In genomic region chr5:112242361-112242778, GRCm38 (mm10) we compare ENCODE assay signal across 9 mouse cellular contexts. TPM values are rescaled to one million over a fixed set of nuclear protein-coding genes. Genes with fewer than 3 reads are reported as not detected.
DNase-seq lines count a peak whose midpoint lies in the region; ATAC-seq lines count a peak whose summit lies in the region.
"Had no signal": no experiment of that assay in that cellular context is flagged by ENCODE, and none has a peak within 500 bp of the region (broad histone marks: within the 10 kb centered on the region; RNA-seq: fewer than 3 reads in every experiment).

No protein-coding gene starts in this region.

- DNase-seq in spleen, adult 12 weeks (ENCODE audit: low spot score), result peak; percentile 54
- DNase-seq in spleen, postnatal 14 days (ENCODE audit: low spot score in 2 of 2), result no peak
- peak; percentile 51 to 56 for DNase-seq in heart, postnatal 14 days
- peak; percentile 31 for DNase-seq in liver, embryonic 13.5 days
- DNase-seq in thymus, postnatal 14 days, result peak; percentile 35
- no peak for DNase-seq in left cerebral cortex, postnatal 14 days (ENCODE audit: low spot score in 2 of 2)
- DNase-seq in urinary bladder, adult 18-20 months (ENCODE audit: low spot score in 2 of 2), result no peak

- peak overlapping the region; percentile 2; the same call in 1 of the 2 replicates for H3K9ac ChIP-seq in liver, embryonic 13.5 days
- no peak overlapping the region for H3K9ac ChIP-seq in forebrain, embryonic 15.5 days (replicated peaks)
- H3K9ac ChIP-seq: midbrain, embryonic 12.5 days had no signal

- 15% methylated on average over 5 of the region's 5 CpGs for WGBS in liver, embryonic 13.5 days (ENCODE audit: insufficient replicate concordance)
- WGBS in forebrain, embryonic 15.5 days, result 52% methylated on average over 5 of the region's 5 CpGs

- H3K9me3 ChIP-seq in liver, embryonic 13.5 days (replicated peaks), result peaks cover 8% of the 10 kb centered on the region
- no peaks in the 10 kb centered on the region for H3K9me3 ChIP-seq in forebrain, embryonic 15.5 days
- H3K9me3 ChIP-seq: midbrain, embryonic 12.5 days had no signal

- no peaks in the 10 kb centered on the region for H3K36me3 ChIP-seq in liver, embryonic 13.5 days
- H3K36me3 ChIP-seq in forebrain, embryonic 15.5 days, result no peaks in the 10 kb centered on the region
- H3K36me3 ChIP-seq: midbrain, embryonic 12.5 days had no signal

- H3K27me3 ChIP-seq in liver, embryonic 13.5 days, result peaks cover 13% of the 10 kb centered on the region
- H3K27me3 ChIP-seq in forebrain, embryonic 15.5 days, result no peaks in the 10 kb centered on the region
- H3K27me3 ChIP-seq: midbrain, embryonic 12.5 days had no signal

- intact Hi-C loops in heart, postnatal 14 days (cut with DNase I), result loop anchor here (2.0 kb wide), 1 partner anchor 34 kb away; the partner anchor contains the start of gene Tpst2
- intact Hi-C loops in left cerebral cortex, postnatal 14 days (cut with DNase I), result loop anchor here (5.0 to 10.0 kb wide), 2 partner anchors 35 to 182 kb away; partner anchors contain the start of gene Tpst2

- no peak overlapping the region for H3K4me3 ChIP-seq in liver, embryonic 13.5 days (replicated peaks)
- no peak overlapping the region for H3K4me3 ChIP-seq in forebrain, embryonic 15.5 days
- H3K4me3 ChIP-seq: midbrain, embryonic 12.5 days had no signal

- peak overlapping the region; percentile 82 for H3K27ac ChIP-seq in liver, embryonic 13.5 days
- H3K27ac ChIP-seq in forebrain, embryonic 15.5 days (replicated peaks), result no peak overlapping the region
- H3K27ac ChIP-seq: midbrain, embryonic 12.5 days had no signal

- ATAC-seq in liver, embryonic 13.5 days (ENCODE audit: low read depth), result peak; percentile 49; the same call in 1 of the 2 replicates
- ATAC-seq in forebrain, embryonic 15.5 days (replicated peaks), result no peak

- peaks cover 55% of the 10 kb centered on the region for H3K4me1 ChIP-seq in liver, embryonic 13.5 days (replicated peaks)
- peaks cover 19% of the 10 kb centered on the region for H3K4me1 ChIP-seq in forebrain, embryonic 15.5 days

- H3K4me2 ChIP-seq in liver, embryonic 13.5 days, result no peak overlapping the region
- H3K4me2 ChIP-seq in forebrain, embryonic 15.5 days (replicated peaks), result no peak overlapping the region
- H3K4me2 ChIP-seq: midbrain, embryonic 12.5 days had no signal

RNA-seq across cellular contexts. Expression of gene Cryba4, which starts 9.9 kb away (rescaled TPM):
- 1 to 10 TPM; 7.2 to 7.8 TPM for total RNA-seq in heart, postnatal 14 days (2021)
- polyA plus RNA-seq in liver, embryonic 13.5 days (2015; fragmentation: Nextera tagmentation; extraction: Ambion mirVana), result 0.33 and 0.60 TPM in 2 replicates
- total RNA-seq in left cerebral cortex, postnatal 14 days (2021), result 1 to 10 TPM; 1.2 to 1.5 TPM
- 1.6 and 1.8 TPM in 2 replicates for polyA plus RNA-seq in forebrain, embryonic 15.5 days (2015; fragmentation: Nextera tagmentation; extraction: Ambion mirVana)

RNA-seq across cellular contexts. Expression of gene Crybb1, which starts 13.2 kb away (rescaled TPM):
- 1 to 10 TPM; 1.4 to 1.9 TPM for total RNA-seq in heart, postnatal 14 days (2021)
- 0.23 and 0.30 TPM in 2 replicates for polyA plus RNA-seq in liver, embryonic 13.5 days (2015; fragmentation: Nextera tagmentation; extraction: Ambion mirVana)
- total RNA-seq in left cerebral cortex, postnatal 14 days (2021), result 10 to 100 TPM; 12.9 to 14.5 TPM
- 5.4 and 5.5 TPM in 2 replicates for polyA plus RNA-seq in forebrain, embryonic 15.5 days (2015; fragmentation: Nextera tagmentation; extraction: Ambion mirVana)

RNA-seq across cellular contexts. Expression of gene Tpst2, which starts 34.1 kb away (rescaled TPM):
- 10 to 100 TPM; 50.6 to 55.5 TPM for total RNA-seq in heart, postnatal 14 days (2021)
- 35.4 and 36.0 TPM in 2 replicates for polyA plus RNA-seq in liver, embryonic 13.5 days (2015; fragmentation: Nextera tagmentation; extraction: Ambion mirVana)
- 10 to 100 TPM; 41.3 to 42.9 TPM for total RNA-seq in left cerebral cortex, postnatal 14 days (2021)
- 28.8 and 29.5 TPM in 2 replicates for polyA plus RNA-seq in forebrain, embryonic 15.5 days (2015; fragmentation: Nextera tagmentation; extraction: Ambion mirVana)

Comparison
In these comparisons a context has a peak if more than half of its experiments do, and no peak if none do; other contexts are left out.
1. DNase-seq: peak in spleen, adult 12 weeks (single experiment), heart, postnatal 14 days (2 of 2), liver, embryonic 13.5 days (single experiment) and thymus, postnatal 14 days (single experiment); none in spleen, postnatal 14 days (0 of 2), left cerebral cortex, postnatal 14 days (0 of 2) and urinary bladder, adult 18-20 months (0 of 2).
2. RNA of gene Crybb1, which starts 13.2 kb away (total RNA-seq): 12.9 to 14.5 TPM in left cerebral cortex, postnatal 14 days; 1.4 to 1.9 TPM in heart, postnatal 14 days; every median in the first group is over 4 times any median in the second.